Mouse (Mus musculus): Measurements from ENCODE around the gene Ahcy. TPM values are rescaled to one million over a fixed set of nuclear protein-coding genes. Genes with fewer than 3 reads are reported as not detected.
"Not testable (repeated sequence)": the region's sequence is repeated elsewhere in the genome, so short reads cannot be mapped to it uniquely, and the experiment has no call there.

Ahcy gene
- 10 to 100 TPM; 12.2 to 14.1 TPM for total RNA-seq (2021)

DNA sequence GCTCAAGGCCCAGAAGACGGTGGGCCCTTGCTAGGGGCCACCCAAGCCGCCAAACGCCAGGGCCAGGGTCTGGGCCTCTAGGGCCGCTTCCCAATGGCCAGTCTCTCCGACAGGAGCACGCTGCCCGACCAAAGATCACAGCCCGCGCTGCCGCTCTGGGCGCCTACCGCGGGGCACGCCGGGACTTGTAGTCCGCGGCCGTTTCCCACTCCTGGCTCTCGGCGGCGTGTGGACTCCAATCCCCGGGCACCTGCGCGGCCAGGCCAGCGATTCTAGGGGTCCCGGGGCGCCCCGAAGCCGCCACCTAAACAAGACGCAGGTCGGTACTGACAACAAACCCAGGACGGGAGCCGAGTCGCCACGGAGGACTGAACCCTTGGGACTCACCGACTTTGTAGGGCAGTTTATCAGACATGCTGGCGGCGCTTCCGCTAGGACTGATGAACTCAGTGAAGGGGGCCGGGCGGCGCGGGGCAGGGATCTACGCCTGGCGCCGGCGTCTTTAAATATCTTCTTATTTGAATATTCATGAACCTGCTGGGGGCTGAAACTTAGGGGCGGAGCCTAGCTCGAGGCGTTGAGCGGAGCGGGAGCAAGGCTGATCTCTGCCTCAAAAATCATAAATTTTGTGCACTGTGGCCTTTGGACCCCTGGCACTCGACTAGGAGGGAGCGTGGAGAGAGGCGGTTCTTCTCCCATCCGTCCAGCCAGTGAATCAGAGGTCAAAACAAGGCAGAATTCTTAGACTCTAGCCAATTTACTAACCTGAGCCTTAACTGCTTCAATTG lies at the start of gene Ahcy:
Gene Ahcy (minus strand): TSS at position 520 of the 788 bp plus-strand sequence.
- peak; percentile 91 to 92 for DNase-seq (ENCODE audit: low spot score in 2 of 2)
- intact Hi-C loops (cut with DNase I): loop anchor here (1.0 kb wide), 1 partner anchor 24 kb away; no protein-coding TSS in a partner anchor

DNA sequence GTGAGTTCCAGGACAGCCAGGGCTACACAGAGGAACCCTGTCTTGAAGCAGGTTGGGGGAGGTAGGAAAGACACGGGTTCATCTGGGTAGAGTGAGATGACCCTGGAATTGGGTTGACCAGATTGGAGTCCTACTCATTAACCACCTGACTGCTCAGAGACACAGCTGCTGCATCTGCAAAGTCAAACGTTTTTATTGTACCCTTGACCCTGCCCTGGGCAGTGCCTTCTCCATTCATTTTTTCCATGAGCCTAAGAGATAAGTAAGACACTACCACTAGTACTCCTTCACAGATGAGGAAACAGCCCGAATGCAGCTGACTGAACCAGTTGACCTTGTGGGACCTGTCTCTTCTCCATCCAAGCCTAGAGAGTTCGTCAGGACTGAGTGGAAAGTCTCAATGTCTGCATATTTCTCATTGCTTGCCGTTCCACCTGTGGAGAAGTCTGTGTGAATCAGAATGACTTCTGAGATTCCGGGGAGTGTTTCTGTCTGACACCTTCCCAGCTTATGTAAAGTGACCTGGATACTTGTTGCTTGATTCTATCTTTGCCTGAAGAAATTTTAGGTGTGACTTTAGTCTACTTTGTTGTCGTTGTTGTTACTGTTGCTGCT lies 41.0 kb upstream of the Ahcy start:
- DNase-seq (ENCODE audit: low spot score in 2 of 2): no peak
- intact Hi-C loops (cut with DNase I): no loop called here

DNA sequence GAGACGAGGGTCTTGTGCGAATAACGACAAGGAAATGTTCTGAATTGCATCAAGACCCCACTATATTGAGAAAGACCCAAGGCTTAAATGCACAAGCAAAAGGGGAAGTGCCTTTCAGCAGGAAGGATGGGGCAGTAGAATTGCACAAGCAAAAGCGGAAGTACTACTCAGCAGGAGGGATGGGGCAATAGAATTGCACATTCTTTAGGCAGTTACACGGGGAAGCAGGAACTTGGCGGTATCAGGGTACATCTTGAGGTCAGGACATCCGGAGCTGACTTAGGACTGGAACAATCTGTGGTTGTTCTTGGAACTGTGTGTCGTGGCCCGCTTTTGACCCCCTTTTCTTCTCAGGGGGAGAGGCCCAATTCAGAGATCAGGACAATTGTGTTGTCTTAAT lies 33.0 kb upstream of the Ahcy start:
- intact Hi-C loops (cut with DNase I); DNase-seq (ENCODE audit: low spot score in 2 of 2): not testable (repeated sequence)

DNA sequence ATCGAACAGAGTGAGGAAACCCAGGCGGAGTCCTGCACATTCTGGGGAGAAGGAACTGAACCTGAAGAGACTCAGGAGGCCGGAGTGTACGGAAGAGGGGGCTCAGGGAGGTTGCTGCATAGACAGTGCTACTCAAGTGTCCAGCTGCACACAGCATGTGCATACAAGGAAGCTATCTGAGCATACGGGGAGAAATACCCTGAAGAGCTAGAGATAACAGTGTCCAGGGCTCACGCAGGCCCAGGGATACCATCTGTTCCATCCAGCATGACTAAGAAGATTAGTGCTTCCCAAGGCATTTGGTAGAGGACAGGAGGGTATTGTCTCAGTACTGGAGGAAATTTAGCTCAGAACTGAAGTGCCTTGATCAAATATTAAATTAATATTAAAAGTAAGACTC lies 29.3 kb upstream of the Ahcy start:
- intact Hi-C loops (cut with DNase I): no loop called here
- DNase-seq (ENCODE audit: low spot score in 2 of 2): no peak

DNA sequence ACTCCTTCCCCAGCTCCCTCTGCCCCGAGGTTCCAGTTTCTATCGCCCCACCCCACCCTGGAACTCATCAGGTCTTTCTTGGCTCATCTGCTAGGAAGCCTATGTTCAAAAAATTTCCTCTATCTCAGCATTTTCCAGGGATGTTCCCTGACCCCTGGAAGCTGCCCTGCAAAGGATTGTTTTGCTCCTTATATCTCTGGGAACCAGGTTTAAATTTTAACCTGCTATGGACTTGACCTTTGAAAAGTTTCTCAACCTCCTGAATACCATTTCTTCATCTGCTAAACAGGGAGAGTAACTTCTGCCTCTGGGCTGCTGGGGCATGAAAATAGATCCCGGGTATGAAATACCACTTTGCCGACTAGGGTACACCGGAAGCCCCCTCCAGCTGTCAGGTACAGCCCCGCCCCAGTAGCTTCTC lies 27.5 kb upstream of the Ahcy start:
- no peak for DNase-seq (ENCODE audit: low spot score in 2 of 2)
- intact Hi-C loops (cut with DNase I): no loop called here

DNA sequence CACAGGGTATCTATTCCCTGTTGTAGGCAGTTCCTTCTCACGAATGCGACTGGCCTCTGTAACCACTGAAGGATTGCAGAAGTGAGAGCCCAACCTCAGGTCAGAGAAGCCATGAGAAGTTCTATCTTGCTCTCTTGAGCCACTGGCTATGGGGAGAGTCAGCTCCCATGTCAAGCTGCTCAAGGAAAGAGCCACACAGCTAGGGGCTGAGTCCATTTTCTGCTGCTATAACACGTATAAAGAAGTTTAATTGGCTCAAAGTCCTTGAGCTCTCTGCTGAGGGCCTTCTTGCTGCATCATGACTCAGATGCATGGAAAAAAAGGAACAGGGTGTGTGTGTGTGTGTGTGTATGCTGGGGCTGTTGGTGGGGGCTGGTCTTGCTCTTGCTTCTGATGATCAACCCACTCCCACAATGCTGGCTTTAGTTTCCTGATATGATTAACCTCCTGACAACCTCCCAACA lies 26.5 kb upstream of the Ahcy start:
- intact Hi-C loops (cut with DNase I): no loop called here
- DNase-seq (ENCODE audit: low spot score in 2 of 2): no peak

DNA sequence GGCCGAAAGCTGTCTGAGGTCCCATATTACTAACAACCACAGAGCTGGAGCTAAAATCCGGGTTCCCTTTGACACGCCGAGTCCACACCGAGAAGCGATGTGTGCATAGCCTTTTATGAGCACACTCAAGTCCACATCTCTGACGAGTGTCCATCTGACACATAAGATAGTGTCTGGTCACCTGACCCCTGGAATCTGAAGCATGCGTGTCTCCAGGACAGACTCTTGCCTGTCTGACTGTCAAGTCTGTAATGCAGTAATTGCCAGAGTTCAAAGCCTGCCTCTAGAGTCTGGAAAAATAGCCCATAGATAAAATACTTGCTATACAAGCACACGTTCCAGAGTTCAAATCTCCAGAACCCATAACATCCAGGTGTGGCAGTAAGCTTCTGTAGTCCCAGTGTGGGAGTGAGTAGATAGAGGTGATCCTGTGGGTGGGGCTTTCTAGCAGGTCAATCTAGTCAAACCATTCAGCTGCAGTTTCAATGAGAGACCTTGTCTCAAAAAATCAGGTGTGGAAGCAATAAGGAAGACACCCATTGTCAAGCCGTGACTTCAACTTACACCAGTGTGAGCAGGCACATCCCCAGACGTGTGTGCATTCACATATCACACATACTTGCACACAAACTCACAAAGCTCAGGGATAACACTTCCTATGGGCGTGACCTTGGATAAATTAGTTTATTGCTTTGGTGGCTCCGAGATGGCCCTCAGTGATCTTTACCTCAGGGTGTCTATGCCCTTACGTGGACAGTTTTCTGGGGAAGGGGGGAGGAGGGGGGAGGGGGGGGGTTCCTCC lies 25.9 kb upstream of the Ahcy start:
- intact Hi-C loops (cut with DNase I): no loop called here
- DNase-seq (ENCODE audit: low spot score in 2 of 2): no peak

DNA sequence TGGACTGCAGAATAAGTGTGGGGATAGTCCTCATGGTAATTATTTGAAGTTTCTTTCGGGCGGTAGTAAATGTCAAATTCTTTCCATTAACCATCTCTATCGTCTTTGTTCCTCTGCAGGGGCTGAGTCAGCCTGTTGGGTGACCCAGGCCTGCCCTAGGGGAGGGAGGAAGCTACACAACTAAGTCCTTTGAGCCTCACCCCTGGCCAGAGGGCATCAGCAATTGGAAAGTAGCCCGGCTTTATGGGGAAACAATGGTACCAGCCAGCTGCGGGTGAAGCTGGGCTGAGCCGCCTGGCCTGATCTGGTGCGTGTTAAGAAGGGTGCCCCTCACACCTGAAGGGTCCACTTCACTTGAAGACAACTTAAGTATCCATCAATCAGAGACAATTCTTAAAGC lies 25.1 kb upstream of the Ahcy start:
- intact Hi-C loops (cut with DNase I): no loop called here
- DNase-seq (ENCODE audit: low spot score in 2 of 2): no peak

DNA sequence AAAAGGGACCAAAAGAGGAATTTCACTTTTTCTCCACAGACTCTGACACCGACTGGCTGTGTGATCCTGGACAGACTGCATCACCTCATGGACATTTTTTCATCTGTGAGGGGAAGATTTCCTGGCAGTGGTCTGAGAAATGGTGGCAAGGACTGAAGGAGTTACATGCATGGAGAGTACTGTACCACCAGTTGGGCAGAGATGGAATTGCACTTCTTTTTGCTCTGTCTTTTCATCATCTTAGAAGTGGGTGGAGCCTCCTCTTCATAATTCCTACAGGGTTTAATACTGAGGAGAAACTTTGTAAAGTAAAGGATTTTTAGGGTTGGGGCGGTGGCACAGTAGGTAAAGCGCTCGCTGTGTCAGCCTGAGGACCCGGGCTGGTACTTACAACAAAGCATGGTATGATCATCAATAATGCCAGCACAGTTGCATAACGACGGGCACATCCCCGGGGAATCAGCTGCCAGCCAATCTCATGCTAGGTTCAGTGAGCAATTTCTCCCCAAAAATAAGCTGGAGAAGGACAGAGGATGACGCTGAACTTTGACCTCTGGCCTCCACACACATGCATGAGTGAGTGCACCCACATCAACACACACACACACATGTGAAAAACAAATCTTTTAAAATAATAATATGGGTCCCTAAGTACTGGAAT lies 24.6 kb upstream of the Ahcy start:
- no peak for DNase-seq (ENCODE audit: low spot score in 2 of 2)
- intact Hi-C loops (cut with DNase I): no loop called here

DNA sequence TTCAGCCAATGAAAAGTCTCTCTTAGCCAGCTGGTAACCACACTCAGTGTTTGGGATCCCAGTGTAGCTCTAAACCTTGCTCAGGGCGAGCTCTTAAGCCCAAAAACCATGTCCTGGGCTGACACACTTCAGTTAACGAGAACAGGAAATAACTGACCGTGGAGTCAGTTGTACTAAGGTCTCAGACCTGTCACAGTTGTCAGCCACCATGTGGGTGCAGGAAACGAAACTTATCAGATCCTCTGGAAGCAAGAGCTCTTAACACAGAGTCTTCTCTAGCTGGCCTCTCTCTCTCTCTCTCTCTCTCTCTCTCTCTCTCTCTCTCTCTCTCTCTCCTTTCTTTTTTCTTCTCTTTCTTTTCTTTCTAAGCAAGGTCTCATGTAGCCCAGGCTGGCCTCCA lies 19.1 kb upstream of the Ahcy start:
- no peak for DNase-seq (ENCODE audit: low spot score in 2 of 2)
- intact Hi-C loops (cut with DNase I): no loop called here

DNA sequence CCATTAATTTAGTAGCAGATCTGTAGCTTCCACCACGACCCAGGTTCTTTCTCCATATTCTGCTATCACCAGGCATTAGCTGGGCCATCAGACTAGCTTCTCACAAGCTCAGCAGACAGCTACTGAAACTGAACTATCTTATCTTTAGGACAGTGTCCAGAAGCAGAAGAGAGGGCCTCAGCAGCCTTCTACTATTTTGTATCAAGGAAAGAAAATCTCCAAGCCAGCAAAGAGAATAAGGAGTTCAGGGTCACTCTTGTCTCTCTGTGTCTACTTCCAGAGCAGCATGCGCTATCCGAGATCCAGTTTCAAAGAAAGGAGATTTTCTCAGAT lies 17.4 kb upstream of the Ahcy start:
- no peak for DNase-seq (ENCODE audit: low spot score in 2 of 2)
- intact Hi-C loops (cut with DNase I): no loop called here

DNA sequence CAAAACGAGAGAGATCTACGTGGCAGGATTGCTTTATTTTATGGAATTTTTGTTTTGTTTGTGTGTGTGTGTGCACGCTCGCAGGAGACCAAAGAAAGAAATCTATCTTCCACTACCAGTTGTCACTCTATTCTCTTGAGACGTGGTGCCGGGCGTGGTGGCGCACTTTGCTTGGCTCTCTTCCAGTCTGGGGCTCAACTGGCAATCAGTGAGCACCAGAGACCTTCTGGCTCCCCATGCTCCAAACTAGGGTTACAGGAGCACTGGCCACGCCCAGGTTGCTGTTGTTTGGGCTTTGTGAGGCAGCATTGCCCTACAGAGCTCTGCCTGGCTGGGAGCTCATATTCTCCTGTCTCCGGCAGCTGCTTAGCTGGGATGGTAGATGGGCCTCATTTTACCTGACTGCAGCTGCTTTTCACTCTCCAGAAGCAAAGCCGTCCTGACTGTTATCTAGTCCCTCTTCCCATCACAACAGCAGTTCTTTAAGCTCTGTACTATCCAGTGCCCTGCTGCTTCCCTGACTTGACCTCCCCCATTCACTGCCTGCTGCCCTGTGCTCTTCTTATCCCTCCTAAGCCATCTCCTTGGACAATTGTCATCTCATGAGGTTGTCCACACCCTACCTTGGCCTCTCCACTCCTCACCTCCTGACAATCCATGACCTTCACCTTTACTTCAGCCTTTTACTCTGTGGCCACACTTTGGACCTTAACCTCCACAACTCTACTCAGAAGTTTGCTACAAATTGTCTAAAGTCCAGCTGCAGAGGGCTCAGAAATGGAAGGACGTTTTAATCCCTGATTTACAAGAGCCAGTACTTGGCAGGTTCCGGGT lies 16.8 kb upstream of the Ahcy start:
- intact Hi-C loops (cut with DNase I): no loop called here
- DNase-seq (ENCODE audit: low spot score in 2 of 2): no peak

DNA sequence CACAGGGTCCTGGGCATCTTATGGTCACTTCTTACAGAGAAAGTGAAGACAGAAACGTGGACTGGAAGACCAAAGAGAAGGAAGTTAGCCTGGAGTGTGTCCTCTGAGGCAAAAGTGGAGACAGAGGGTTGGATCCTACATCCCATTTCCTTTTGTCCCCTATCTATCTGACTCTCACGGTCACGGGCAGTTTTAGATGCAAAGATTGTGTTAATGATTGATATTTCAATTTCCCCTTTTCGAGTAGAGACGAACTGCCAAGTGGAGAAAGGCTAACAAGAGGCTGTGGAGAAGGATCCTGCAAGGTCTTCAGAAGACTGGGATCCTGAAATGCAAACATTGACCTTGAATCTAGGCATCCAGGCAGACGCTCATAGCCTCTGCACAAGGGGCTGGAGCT lies 14.0 kb upstream of the Ahcy start:
- DNase-seq (ENCODE audit: low spot score in 2 of 2): no peak
- intact Hi-C loops (cut with DNase I): loop anchor here (10.0 kb wide), 1 partner anchor 297 kb away; the partner anchor contains the start of gene Trp53inp2

DNA sequence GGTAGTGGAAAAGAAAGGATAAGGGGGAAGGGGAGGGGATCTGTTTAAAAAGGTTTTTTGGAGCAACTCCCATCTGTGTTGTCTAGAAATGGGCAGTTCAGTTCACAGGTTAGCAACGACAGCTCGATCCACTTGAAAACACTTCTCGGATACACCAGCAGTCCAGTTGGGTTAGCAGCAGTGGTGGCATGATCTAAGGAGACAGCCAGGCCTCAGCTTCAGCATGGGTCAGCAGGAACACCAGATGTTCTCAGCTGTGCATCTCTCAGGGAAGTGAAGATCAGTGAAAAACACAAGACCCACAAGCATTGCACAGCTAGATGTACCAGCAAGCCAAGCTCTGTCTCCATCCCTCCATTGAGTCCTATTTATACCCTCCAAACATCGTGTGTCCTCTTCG lies 12.0 kb upstream of the Ahcy start:
- no peak for DNase-seq (ENCODE audit: low spot score in 2 of 2)
- intact Hi-C loops (cut with DNase I): loop anchor here (10.0 kb wide), 1 partner anchor 298 kb away; the partner anchor contains the start of gene Trp53inp2

DNA sequence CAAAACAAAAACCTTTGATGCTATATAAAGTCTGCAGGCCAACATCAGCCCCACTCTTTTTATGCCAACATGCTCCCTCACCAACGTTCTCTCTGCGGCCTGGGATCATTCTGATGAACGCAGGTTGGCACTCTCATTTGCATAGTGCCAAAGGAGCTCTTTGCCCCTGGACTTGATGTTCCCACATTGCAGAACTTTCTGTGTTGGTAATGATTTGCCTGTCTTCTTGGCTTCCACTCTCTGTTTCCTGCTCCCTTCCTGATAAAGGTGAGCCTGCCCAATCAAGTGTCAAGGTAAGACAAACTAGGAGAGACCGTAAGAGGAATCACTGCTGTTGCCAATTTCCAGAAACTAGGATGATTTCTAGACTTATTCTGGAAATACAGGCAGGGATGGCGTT lies 10.2 kb upstream of the Ahcy start:
- no peak for DNase-seq (ENCODE audit: low spot score in 2 of 2)
- intact Hi-C loops (cut with DNase I): loop anchor here (5.0 to 10.0 kb wide), 2 partner anchors 113 to 300 kb away; partner anchors contain the start of gene Trp53inp2

DNA sequence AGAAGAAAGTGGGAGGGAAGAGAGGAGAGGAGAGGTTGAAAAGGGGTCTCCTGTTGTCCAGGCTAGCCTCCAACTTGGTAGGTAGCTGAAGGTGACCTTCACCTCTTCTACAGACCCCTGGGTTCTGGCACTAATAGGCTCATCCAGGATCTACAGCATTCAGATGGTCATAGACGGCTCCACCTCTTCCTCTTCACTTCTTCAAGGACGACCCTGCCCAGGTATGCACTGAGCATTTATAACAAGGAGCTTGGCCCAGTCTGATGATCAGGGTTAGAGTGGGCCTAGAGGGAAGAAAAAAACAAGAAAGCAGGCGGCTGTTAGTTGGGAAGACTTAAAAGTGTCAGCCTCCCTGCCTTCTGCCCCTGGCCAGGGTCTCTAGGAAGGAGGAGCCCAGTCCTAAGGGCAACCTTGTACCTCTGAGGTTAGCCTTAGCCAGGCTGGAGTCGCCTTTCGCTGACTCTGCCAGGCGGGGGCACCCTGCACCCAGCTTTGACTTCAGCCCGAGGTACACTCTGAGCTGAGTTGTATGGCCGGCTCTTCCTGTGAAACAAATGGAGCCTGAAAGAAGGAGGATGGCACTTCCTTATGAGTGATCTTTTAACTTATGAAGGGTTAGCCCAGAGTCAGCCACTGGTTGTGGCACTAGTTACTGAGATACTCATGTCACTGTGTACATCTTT lies 8.0 kb upstream of the Ahcy start:
- peak; percentile 23 to 46 for DNase-seq (ENCODE audit: low spot score in 2 of 2)
- intact Hi-C loops (cut with DNase I): loop anchor here (5.0 to 10.0 kb wide), 2 partner anchors 115 to 303 kb away; partner anchors contain the start of gene Trp53inp2

DNA sequence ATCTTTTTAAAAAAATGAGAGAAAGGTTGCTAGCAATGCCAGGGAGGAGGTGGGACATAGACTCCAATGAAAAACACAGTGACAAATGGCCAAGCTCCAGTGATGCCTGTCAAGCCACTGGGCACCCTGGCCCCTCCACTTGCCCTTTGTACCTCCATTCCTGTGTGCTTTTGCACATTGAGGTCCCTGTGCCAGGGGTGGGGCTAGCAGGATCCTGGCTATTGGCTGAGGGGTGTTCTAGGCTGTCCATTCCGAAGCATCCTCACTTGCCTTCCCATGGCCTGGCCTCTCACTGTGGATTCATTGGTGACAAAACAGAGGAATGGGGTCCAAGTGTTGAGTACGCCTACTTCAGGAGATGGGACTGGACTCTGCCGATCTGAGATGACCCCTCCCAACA lies 6.8 kb upstream of the Ahcy start:
- intact Hi-C loops (cut with DNase I): loop anchor here (5.0 to 10.0 kb wide), 2 partner anchors 116 to 304 kb away; partner anchors contain the start of gene Trp53inp2

DNA sequence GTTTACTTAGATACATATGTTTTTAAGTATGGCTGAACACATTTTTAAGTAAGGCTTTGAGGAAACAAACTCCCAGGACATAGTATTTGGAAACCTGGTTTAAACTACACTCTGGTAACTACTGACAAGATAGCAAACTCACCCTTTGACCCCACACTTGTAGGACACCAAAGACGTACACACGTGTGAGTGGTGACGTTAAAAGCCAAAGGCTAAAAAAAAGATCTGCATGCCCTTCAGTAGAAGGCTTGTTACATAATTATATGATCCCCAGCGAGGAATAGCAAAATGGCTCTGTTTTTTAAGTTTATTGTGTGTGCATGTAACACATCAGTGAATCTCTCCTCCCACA lies 5.9 kb upstream of the Ahcy start:
- intact Hi-C loops (cut with DNase I): loop anchor here (5.0 to 10.0 kb wide), 2 partner anchors 117 to 305 kb away; partner anchors contain the start of gene Trp53inp2
- DNase-seq (ENCODE audit: low spot score in 2 of 2): no peak

More for the DNA sequence above, 6.8 kb upstream of the Ahcy start:
- DNase-seq (ENCODE audit: low spot score in 2 of 2): no peak

Data from left cerebral cortex, postnatal 36 days (tissue).